Mouse (Mus musculus): ENCODE measurements at regions not wholly inside any gene's neighbourhood (a gene's known extent, or its start where the extent isn't known, plus 50 kb on each side); places are given as distances from the start of the nearest gene placed in this dataset.

DNA sequence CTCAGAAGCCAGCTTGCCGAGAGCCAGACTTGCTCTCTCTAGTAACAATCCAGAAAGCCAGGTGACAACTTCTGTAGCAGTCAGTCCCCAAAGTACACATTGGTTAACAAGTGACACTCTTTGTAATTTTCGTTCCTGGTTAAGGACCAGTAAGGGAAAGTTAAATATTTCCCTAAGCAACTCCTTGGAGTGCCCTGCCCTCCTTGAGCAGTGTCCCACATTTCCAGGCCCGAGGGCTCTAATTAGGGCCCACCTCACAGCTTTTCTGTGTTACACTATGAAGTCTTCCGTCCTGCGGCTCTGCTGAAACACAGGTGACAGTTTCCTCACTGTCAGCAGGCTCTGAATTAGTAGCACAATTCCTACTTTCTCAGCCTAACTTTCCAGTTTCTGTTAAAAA is 194.9 kb downstream of the Fam169b start:
- no peak for TF ChIP-seq CTCF (conservative IDR thresholded peaks at IDR 0.05; ENCODE audit: insufficient read depth, insufficient read length, low read depth, low read length)
- no peak for TF ChIP-seq POLR2A (IDR thresholded peaks at IDR 0.05; ENCODE audit: low read depth, low read length)
